Mouse (Mus musculus) left cerebral cortex, postnatal 36 days (tissue): ENCODE data around the gene Slc9a8. TPM values are rescaled to one million over a fixed set of nuclear protein-coding genes. Genes with fewer than 3 reads are reported as not detected.
A peak's percentile ranks its signal among the peaks of the same experiment; 100 is the strongest.

ENCODE experiments used
- DNase-seq, 2 experiments: peaks; one replicate each; pipeline ENCODE4 v3.0.0; 2021 to 2022; ENCODE audit warnings: low spot score in 2 of 2, mixed read lengths in 1 of 2
- intact Hi-C: fragments of 180-260 bp; cut with DNase I; formaldehyde crosslinking; loops from one replicate; pipeline ENCODE4 v1.15.1; 2025
- total RNA-seq, 2 experiments: library from RNA; stranded (reverse); gene quantifications; 2 replicates each; pipeline ENCODE4 v1.2.3; 2021

The Slc9a8 gene
- total RNA-seq, 2 experiments from 2014 or later, result 25.6 to 35.4 TPM

- intact Hi-C loops, result no loop called here
- DNase-seq, result no peak
These were observed 52.7 kb downstream of the Slc9a8 start for GRCm38 (mm10) chr2:167474218-167474617.

- DNase-seq, result no peak
- intact Hi-C loops, result no loop called here
These were observed 54.1 kb downstream of the Slc9a8 start for GRCm38 (mm10) chr2:167475596-167475995.

GRCm38 (mm10) chr2:167476200-167476688 is 54.7 kb downstream of the Slc9a8 start:
- peak; percentile 49 to 57 for DNase-seq
- intact Hi-C loops, result no loop called here

GRCm38 (mm10) chr2:167476762-167477161 is 55.2 kb downstream of the Slc9a8 start:
- intact Hi-C loops, result no loop called here
- DNase-seq, result no peak

GRCm38 (mm10) chr2:167478128-167478527 is 56.6 kb downstream of the Slc9a8 start:
- intact Hi-C loops, result no loop called here
- no peak for DNase-seq

- intact Hi-C loops, result no loop called here
- DNase-seq, result no peak
These were observed 58.0 kb downstream of the Slc9a8 start for GRCm38 (mm10) chr2:167479501-167479900.

GRCm38 (mm10) chr2:167482681-167483080 is 61.2 kb downstream of the Slc9a8 start:
- intact Hi-C loops, result loop anchor here (10.0 kb wide), 1 partner anchor 418 kb away; the partner anchor contains the start of gene Znfx1

GRCm38 (mm10) chr2:167483081-167483826 is 61.7 kb downstream of the Slc9a8 start:
- intact Hi-C loops, result loop anchor here (10.0 kb wide), 1 partner anchor 418 kb away; the partner anchor contains the start of gene Znfx1
- DNase-seq, result no peak

More at GRCm38 (mm10) chr2:167482681-167483080, 61.2 kb downstream of the Slc9a8 start:
- DNase-seq, result no peak

GRCm38 (mm10) chr2:167483827-167484410 is 62.4 kb downstream of the Slc9a8 start:
- intact Hi-C loops, result loop anchor here (10.0 kb wide), 1 partner anchor 419 kb away; the partner anchor contains the start of gene Znfx1
- DNase-seq, result no peak

GRCm38 (mm10) chr2:167484932-167485331 is 63.4 kb downstream of the Slc9a8 start:
- intact Hi-C loops, result loop anchor here (10.0 kb wide), 1 partner anchor 420 kb away; the partner anchor contains the start of gene Znfx1
- no peak for DNase-seq

- DNase-seq, result no peak
- intact Hi-C loops, result loop anchor here (10.0 kb wide), 1 partner anchor 421 kb away; the partner anchor contains the start of gene Znfx1
These were observed 64.2 kb downstream of the Slc9a8 start for GRCm38 (mm10) chr2:167485501-167486377.

- DNase-seq, result no peak
These were observed 65.1 kb downstream of the Slc9a8 start for GRCm38 (mm10) chr2:167486573-167486972.

GRCm38 (mm10) chr2:167487551-167487950 is 66.0 kb downstream of the Slc9a8 start:
- no peak for DNase-seq
- intact Hi-C loops, result loop anchor here (10.0 kb wide), 1 partner anchor 423 kb away; the partner anchor contains the start of gene Znfx1

More at GRCm38 (mm10) chr2:167486573-167486972, 65.1 kb downstream of the Slc9a8 start:
- intact Hi-C loops, result loop anchor here (10.0 kb wide), 1 partner anchor 422 kb away; the partner anchor contains the start of gene Znfx1

GRCm38 (mm10) chr2:167487994-167488393 is 66.5 kb downstream of the Slc9a8 start:
- no peak for DNase-seq
- intact Hi-C loops, result loop anchor here (10.0 kb wide), 1 partner anchor 423 kb away; the partner anchor contains the start of gene Znfx1

- intact Hi-C loops, result no loop called here
- peak; percentile 63 to 72 for DNase-seq
These were observed 69.5 kb downstream of the Slc9a8 start for GRCm38 (mm10) chr2:167490813-167491525.

- DNase-seq, result peak in 1 of 2 experiments; percentile 44
- intact Hi-C loops, result no loop called here
These were observed 70.5 kb downstream of the Slc9a8 start, which contains the start of gene Rnf114 for GRCm38 (mm10) chr2:167491757-167492708. Gene Rnf114, plus strand, starts transcription at chr2:167492645.
